Mouse (Mus musculus) embryonic fibroblast, embryonic 13.5 days (primary cell): Measurements from ENCODE around the gene Cxcr1.

Source experiments
- CTCF ChIP-seq: IDR thresholded peaks from 2 replicates; pipeline ENCODE4 v1.5.1; 2011; ENCODE audit warnings: mild to moderate bottlenecking, control low read depth, low read length, moderate library complexity, borderline replicate concordance; ENCODE audit not compliant: insufficient read depth
- POLR2A ChIP-seq: IDR thresholded peaks from 2 replicates; pipeline ENCODE4 v1.6.1; 2011; ENCODE audit warnings: low read depth, mild to moderate bottlenecking, control low read depth, low read length, moderate library complexity

- TF ChIP-seq POLR2A (no peak), CTCF (no peak)
Measured at GRCm38 (mm10) chr1:74219922-74220321, 25.5 kb upstream of the Cxcr1 start.
